Mouse (Mus musculus): Measurements from ENCODE around the gene C1qtnf6.
A peak's percentile ranks its signal among the peaks of the same experiment; 100 is the strongest.

The C1qtnf6 gene

GRCm38 (mm10) chr15:78530671-78531450, at the start of gene C1qtnf6:
Gene C1qtnf6, minus strand, starts transcription at chr15:78531416.
- peak; percentile 88 for DNase-seq (ENCODE audit: low read depth, low spot score)

- no peak for DNase-seq (ENCODE audit: low read depth, low spot score)
These were observed 45.1 kb upstream of the C1qtnf6 start for GRCm38 (mm10) chr15:78576284-78576810.

DNA sequence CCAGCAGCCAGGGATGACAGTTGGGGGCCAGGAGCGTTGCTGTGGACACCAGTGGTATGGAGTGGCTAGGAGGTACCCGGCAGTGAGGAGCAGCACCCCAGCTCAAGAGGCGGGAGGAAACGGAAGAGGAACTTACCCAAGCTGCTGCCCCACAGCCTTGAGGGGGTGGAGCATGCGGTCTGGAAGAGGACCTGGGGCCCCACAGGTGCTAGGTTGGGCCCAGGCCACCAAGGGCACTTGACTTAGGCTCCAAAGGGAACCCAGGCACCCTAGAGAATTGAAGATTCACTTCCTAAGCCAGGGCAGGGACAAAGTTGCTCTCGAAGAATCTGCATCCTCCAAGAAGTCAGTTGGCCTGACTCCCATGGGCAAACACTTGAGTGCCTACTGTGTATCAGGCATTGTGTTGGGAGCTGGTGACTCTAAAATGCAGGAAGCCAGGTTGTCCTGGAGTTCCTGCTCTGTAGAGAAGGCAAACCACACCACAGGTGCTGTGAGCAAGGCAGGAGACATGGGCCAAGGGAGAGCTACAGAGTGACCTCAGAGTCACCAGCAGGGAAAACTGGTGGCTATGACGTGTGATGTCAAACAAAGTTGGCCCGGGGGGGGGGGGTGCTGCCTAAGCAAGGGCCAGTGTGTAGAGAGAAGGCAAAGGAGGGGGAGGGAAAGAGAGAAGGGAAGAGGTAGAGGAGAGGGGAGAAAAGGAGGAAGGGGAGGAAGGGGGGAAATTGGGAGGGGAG, 41.6 kb upstream of the C1qtnf6 start, which contains the start of gene Rac2:
Rac2 (minus strand) TSS at position 126 of the 740 bp plus-strand sequence.
- no peak for DNase-seq (ENCODE audit: low read depth, low spot score)

- no peak for DNase-seq (ENCODE audit: low read depth, low spot score)
These were observed 41.0 kb upstream of the C1qtnf6 start for GRCm38 (mm10) chr15:78572270-78572600.

GRCm38 (mm10) chr15:78571554-78572269, 40.5 kb upstream of the C1qtnf6 start:
- no peak for DNase-seq (ENCODE audit: low read depth, low spot score)

- DNase-seq (ENCODE audit: low read depth, low spot score), result no peak
These were observed 39.0 kb upstream of the C1qtnf6 start for GRCm38 (mm10) chr15:78570170-78570569.

DNA sequence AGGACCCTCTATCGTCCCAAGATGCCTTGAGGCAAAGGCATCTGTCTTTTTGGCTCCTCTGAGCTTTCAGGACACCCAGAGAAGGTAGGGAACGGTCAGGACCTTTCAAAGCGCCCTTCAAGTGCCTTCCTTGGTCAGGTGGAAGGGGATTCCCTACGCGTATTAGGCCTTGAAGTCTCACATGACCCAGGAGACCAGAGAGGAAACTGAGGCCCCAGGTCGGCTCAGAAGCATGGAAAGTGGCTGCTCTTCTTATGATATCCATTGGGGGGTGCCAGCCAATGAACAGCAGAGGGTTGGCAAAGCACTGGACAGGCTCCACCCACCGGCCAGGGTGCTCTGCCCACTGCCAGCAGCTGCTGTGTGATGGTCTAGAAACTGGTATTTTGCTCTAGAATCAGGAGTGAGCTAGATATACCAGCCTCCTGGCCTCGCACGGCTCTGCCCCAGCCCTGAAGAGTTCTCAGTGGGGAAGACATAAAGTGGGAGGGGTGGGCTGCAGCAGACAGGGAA, 36.4 kb upstream of the C1qtnf6 start:
- no peak for DNase-seq (ENCODE audit: low read depth, low spot score)

- no peak for DNase-seq (ENCODE audit: low read depth, low spot score)
These were observed 33.7 kb upstream of the C1qtnf6 start for GRCm38 (mm10) chr15:78564764-78565435.

DNA sequence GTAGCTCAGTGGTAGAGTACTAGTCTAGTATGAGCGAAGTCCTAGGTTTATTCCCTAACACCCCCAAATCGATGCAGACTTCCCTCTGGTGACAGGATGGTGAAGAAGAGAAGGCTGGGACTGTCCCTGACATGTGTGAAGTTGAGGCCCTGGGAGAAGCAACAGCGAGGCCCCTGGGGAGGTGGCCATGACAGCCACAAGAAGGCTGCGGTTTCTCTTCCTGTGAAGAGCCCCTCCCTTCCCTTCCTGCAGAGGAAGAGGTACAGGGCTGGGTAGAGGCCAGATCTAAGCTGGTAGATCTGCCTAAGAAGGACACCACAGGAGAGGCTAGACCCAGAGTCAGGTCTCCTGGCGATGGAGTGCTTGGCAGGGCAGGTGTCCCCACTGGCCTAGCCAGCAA, 32.7 kb upstream of the C1qtnf6 start:
- DNase-seq (ENCODE audit: low read depth, low spot score), result no peak

DNA sequence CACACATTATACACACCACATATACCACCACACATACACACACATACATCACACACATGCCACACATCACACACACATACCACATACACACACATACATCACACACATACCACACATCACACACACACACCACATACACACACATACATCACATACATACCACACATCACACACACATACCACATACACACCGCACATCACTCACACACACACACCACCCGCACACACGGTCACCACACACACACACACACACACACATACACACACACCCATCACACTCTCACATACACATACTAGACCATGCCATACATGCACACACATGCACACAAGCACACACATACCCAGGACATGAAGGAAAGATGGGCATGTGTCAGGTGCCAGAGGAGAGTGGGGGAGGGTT, 32.1 kb upstream of the C1qtnf6 start:
- no peak for DNase-seq (ENCODE audit: low read depth, low spot score)

- DNase-seq (ENCODE audit: low read depth, low spot score), result no peak
These were observed 28.1 kb upstream of the C1qtnf6 start for GRCm38 (mm10) chr15:78559141-78559979.

DNA sequence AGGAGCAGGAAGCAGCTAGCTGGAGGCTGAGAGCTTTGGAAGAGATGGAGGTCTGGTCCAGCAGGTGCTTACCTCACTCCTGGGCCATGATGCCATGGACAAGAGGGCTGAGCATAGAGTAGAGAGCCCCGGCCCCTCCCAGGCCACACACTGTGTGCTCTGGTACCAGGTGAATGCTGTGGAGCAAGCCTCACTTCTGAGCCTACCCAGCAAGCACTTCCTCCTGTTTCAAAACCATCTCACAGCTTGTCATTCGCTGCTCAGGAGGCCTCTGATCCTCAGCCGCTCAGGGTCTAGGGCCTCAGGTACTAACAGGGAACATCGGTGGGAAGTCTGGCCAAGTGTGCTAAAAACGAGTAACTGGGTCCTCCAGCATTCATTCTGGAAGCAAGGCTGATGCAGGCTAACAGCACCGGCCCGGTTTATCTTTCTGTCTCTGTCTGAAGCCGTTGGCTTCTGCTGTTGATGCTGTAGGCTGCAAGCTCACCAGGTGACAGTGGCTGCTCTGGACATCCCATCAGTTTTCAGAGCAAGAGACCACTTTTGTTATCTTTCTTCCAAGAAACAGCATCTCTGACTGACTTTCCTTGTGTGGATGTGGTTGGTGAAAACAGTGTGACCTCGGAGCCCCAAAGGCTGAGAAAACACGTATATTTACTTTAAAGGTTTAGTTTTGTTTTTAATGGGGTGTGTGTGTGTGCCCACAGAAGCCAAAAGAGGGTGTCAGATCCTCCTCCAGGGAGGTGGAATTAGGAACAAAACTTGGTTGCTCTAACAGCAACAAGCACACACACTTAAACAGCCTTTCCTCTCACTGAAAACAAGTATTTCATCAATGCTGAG, 26.7 kb upstream of the C1qtnf6 start:
- DNase-seq (ENCODE audit: low read depth, low spot score), result no peak

- DNase-seq (ENCODE audit: low read depth, low spot score), result no peak
These were observed 23.5 kb upstream of the C1qtnf6 start for GRCm38 (mm10) chr15:78554545-78555313.

DNA sequence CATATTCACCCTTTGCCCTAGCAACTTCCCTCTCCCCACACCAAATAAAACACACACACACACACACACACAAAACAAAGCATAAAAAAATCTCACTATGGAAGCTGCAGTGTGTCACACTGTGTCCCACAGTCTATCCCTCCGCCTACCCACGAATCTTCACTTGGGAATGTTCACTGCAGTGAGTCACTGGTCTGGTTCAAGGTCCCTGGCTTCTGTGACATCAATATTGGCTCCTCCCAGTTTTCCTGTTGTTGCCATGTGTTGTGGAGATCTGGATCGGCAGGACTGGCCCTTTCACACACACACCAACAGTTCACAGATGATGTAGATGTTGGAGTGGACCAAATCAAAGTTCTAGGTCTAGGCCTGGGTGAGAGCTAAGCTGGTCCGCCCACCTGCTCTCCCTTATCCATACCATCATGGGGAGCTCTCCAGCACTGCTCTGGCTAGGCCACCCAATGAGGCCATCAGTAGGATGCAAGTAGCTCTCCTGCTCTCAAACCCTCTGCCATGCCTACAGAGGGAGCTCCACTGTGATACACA, 18.0 kb upstream of the C1qtnf6 start:
- peak; percentile 52 for DNase-seq (ENCODE audit: low read depth, low spot score)

- DNase-seq (ENCODE audit: low read depth, low spot score), result no peak
These were observed 17.5 kb upstream of the C1qtnf6 start for GRCm38 (mm10) chr15:78548711-78549110.

DNA sequence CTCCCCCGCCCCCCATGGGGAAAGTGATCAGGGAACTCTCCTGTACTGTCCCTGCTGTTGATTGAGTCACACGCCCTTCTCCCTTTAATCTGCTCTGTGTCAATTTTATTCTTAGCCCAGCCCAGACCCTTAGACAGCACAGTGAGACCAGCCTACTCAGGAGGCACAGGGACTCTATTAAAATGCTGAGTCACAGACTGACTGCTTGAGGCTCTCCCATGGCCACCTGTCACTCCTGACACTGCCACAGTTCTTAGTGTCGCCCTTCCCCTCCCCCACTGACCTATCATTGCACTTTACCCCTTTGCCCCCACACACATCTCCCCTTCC, 17.1 kb upstream of the C1qtnf6 start:
- peak; percentile 10 for DNase-seq (ENCODE audit: low read depth, low spot score)

- peak; percentile 68 for DNase-seq (ENCODE audit: low read depth, low spot score)
These were observed 16.5 kb upstream of the C1qtnf6 start for GRCm38 (mm10) chr15:78547415-78548335.
